Mouse (Mus musculus): ENCODE measurements at regions not wholly inside any gene's neighbourhood (a gene's known extent, or its start where the extent isn't known, plus 50 kb on each side); places are given as distances from the start of the nearest gene placed in this dataset.

GRCm38 (mm10) chr13:70205334-70205733 is 403.1 kb downstream of the Med10 start:
- H3K79me2 ChIP-seq (ENCODE audit: control insufficient read depth, insufficient read depth): no peaks in the 10 kb centered on the region
- TF ChIP-seq CEBPB (IDR thresholded peaks at IDR 0.05; ENCODE audit: low read depth): no peak
- no peak for TF ChIP-seq MYOG (IDR thresholded peaks at IDR 0.05; ENCODE audit: control insufficient read depth, extremely low read depth, insufficient read length)
- TF ChIP-seq FOSL1 (IDR thresholded peaks at IDR 0.05; ENCODE audit: insufficient read depth, low read length, poor library complexity, severe bottlenecking): no peak
- TF ChIP-seq USF1 (IDR thresholded peaks at IDR 0.05; ENCODE audit: low read depth): no peak
- no peak overlapping the region for H3ac ChIP-seq (ENCODE audit: control insufficient read depth, insufficient read length, low read depth)
- H3K27me3 ChIP-seq (ENCODE audit: control insufficient read depth, insufficient read depth, insufficient read length): no peaks in the 10 kb centered on the region
- H3K79me3 ChIP-seq (ENCODE audit: low read depth): no peaks in the 10 kb centered on the region
- H3K36me3 ChIP-seq (ENCODE audit: control insufficient read depth, insufficient read depth): no peaks in the 10 kb centered on the region
- H3K4me3 ChIP-seq (ENCODE audit: insufficient read depth, poor library complexity, severe bottlenecking): no peak overlapping the region

- H3K4me3 ChIP-seq (ENCODE audit: insufficient read depth, poor library complexity, severe bottlenecking): no peak overlapping the region
Measured at GRCm38 (mm10) chr13:70210158-70210557, 408.0 kb downstream of the Med10 start.

GRCm38 (mm10) chr13:70213017-70213416 is 410.8 kb downstream of the Med10 start:
- no peaks in the 10 kb centered on the region for H3K79me3 ChIP-seq (ENCODE audit: low read depth)
- TF ChIP-seq CTCF (IDR thresholded peaks at IDR 0.05; ENCODE audit: control insufficient read depth, insufficient read depth, insufficient read length) (no peak), MYOG (IDR thresholded peaks at IDR 0.05; ENCODE audit: control insufficient read depth, extremely low read depth, insufficient read length) (no peak), FOSL1 (IDR thresholded peaks at IDR 0.05; ENCODE audit: insufficient read depth, low read length, poor library complexity, severe bottlenecking) (no peak), USF1 (IDR thresholded peaks at IDR 0.05; ENCODE audit: low read depth) (no peak), CEBPB (IDR thresholded peaks at IDR 0.05; ENCODE audit: low read depth) (no peak), MYOD1 (IDR thresholded peaks at IDR 0.05; ENCODE audit: control insufficient read depth, insufficient read length, low read depth) (no peak), MAX (IDR thresholded peaks at IDR 0.05) (no peak)
- no peaks in the 10 kb centered on the region for H3K27me3 ChIP-seq (ENCODE audit: control insufficient read depth, insufficient read depth, insufficient read length)

More at GRCm38 (mm10) chr13:70210158-70210557, 408.0 kb downstream of the Med10 start:
- H3K79me3 ChIP-seq (ENCODE audit: low read depth): no peaks in the 10 kb centered on the region
- H3ac ChIP-seq (ENCODE audit: control insufficient read depth, insufficient read length, low read depth): no peak overlapping the region
- H3K36me3 ChIP-seq (ENCODE audit: control insufficient read depth, insufficient read depth): no peaks in the 10 kb centered on the region
- TF ChIP-seq MAX (IDR thresholded peaks at IDR 0.05): no peak
- no peak for TF ChIP-seq MYOG (IDR thresholded peaks at IDR 0.05; ENCODE audit: control insufficient read depth, extremely low read depth, insufficient read length)
- no peak for TF ChIP-seq CTCF (IDR thresholded peaks at IDR 0.05; ENCODE audit: control insufficient read depth, insufficient read depth, insufficient read length)
- no peak for TF ChIP-seq CEBPB (IDR thresholded peaks at IDR 0.05; ENCODE audit: low read depth)
- no peak for TF ChIP-seq MYOD1 (IDR thresholded peaks at IDR 0.05; ENCODE audit: control insufficient read depth, insufficient read length, low read depth)
- H3K27me3 ChIP-seq (ENCODE audit: control insufficient read depth, insufficient read depth, insufficient read length): no peaks in the 10 kb centered on the region
- no peaks in the 10 kb centered on the region for H3K79me2 ChIP-seq (ENCODE audit: control insufficient read depth, insufficient read depth)

GRCm38 (mm10) chr13:70213622-70214021 is 411.4 kb downstream of the Med10 start:
- no peaks in the 10 kb centered on the region for H3K27me3 ChIP-seq (ENCODE audit: control insufficient read depth, insufficient read depth, insufficient read length)
- no peak overlapping the region for H3ac ChIP-seq (ENCODE audit: control insufficient read depth, insufficient read length, low read depth)
- TF ChIP-seq MAX (IDR thresholded peaks at IDR 0.05): no peak
- no peak for TF ChIP-seq MYOD1 (IDR thresholded peaks at IDR 0.05; ENCODE audit: control insufficient read depth, insufficient read length, low read depth)
- no peak for TF ChIP-seq MYOG (IDR thresholded peaks at IDR 0.05; ENCODE audit: control insufficient read depth, extremely low read depth, insufficient read length)
- no peaks in the 10 kb centered on the region for H3K79me2 ChIP-seq (ENCODE audit: control insufficient read depth, insufficient read depth)
- H3K4me3 ChIP-seq (ENCODE audit: insufficient read depth, poor library complexity, severe bottlenecking): no peak overlapping the region
- H3K79me3 ChIP-seq (ENCODE audit: low read depth): no peaks in the 10 kb centered on the region
- no peaks in the 10 kb centered on the region for H3K36me3 ChIP-seq (ENCODE audit: control insufficient read depth, insufficient read depth)

More at GRCm38 (mm10) chr13:70213017-70213416, 410.8 kb downstream of the Med10 start:
- Histone ChIP-seq H3K36me3 (ENCODE audit: control insufficient read depth, insufficient read depth) (no peaks in the 10 kb centered on the region), H3ac (ENCODE audit: control insufficient read depth, insufficient read length, low read depth) (no peak overlapping the region), H3K4me3 (ENCODE audit: insufficient read depth, poor library complexity, severe bottlenecking) (no peak overlapping the region), H3K79me2 (ENCODE audit: control insufficient read depth, insufficient read depth) (no peaks in the 10 kb centered on the region)

- H3ac ChIP-seq (ENCODE audit: control insufficient read depth, insufficient read length, low read depth): no peak overlapping the region
- no peak overlapping the region for H3K4me3 ChIP-seq (ENCODE audit: insufficient read depth, poor library complexity, severe bottlenecking)
- no peaks in the 10 kb centered on the region for H3K36me3 ChIP-seq (ENCODE audit: control insufficient read depth, insufficient read depth)
- H3K79me2 ChIP-seq (ENCODE audit: control insufficient read depth, insufficient read depth): no peaks in the 10 kb centered on the region
- TF ChIP-seq USF1 (IDR thresholded peaks at IDR 0.05; ENCODE audit: low read depth) (no peak), MYOD1 (IDR thresholded peaks at IDR 0.05; ENCODE audit: control insufficient read depth, insufficient read length, low read depth) (no peak), CTCF (IDR thresholded peaks at IDR 0.05; ENCODE audit: control insufficient read depth, insufficient read depth, insufficient read length) (no peak), MAX (IDR thresholded peaks at IDR 0.05) (no peak), MYOG (IDR thresholded peaks at IDR 0.05; ENCODE audit: control insufficient read depth, extremely low read depth, insufficient read length) (no peak), CEBPB (IDR thresholded peaks at IDR 0.05; ENCODE audit: low read depth) (no peak), FOSL1 (IDR thresholded peaks at IDR 0.05; ENCODE audit: insufficient read depth, low read length, poor library complexity, severe bottlenecking) (no peak)
- H3K27me3 ChIP-seq (ENCODE audit: control insufficient read depth, insufficient read depth, insufficient read length): no peaks in the 10 kb centered on the region
- no peaks in the 10 kb centered on the region for H3K79me3 ChIP-seq (ENCODE audit: low read depth)
Measured at GRCm38 (mm10) chr13:70214022-70214654, 411.9 kb downstream of the Med10 start.

- Histone ChIP-seq H3K27me3 (ENCODE audit: control insufficient read depth, insufficient read depth, insufficient read length) (no peaks in the 10 kb centered on the region), H3K36me3 (ENCODE audit: control insufficient read depth, insufficient read depth) (no peaks in the 10 kb centered on the region), H3K79me2 (ENCODE audit: control insufficient read depth, insufficient read depth) (no peaks in the 10 kb centered on the region), H3K79me3 (ENCODE audit: low read depth) (no peaks in the 10 kb centered on the region), H3ac (ENCODE audit: control insufficient read depth, insufficient read length, low read depth) (no peak overlapping the region), H3K4me3 (ENCODE audit: insufficient read depth, poor library complexity, severe bottlenecking) (no peak overlapping the region)
- TF ChIP-seq MYOD1 (IDR thresholded peaks at IDR 0.05; ENCODE audit: control insufficient read depth, insufficient read length, low read depth) (no peak), MAX (IDR thresholded peaks at IDR 0.05) (no peak), MYOG (IDR thresholded peaks at IDR 0.05; ENCODE audit: control insufficient read depth, extremely low read depth, insufficient read length) (no peak), CEBPB (IDR thresholded peaks at IDR 0.05; ENCODE audit: low read depth) (no peak), FOSL1 (IDR thresholded peaks at IDR 0.05; ENCODE audit: insufficient read depth, low read length, poor library complexity, severe bottlenecking) (no peak), CTCF (IDR thresholded peaks at IDR 0.05; ENCODE audit: control insufficient read depth, insufficient read depth, insufficient read length) (no peak), USF1 (IDR thresholded peaks at IDR 0.05; ENCODE audit: low read depth) (no peak)
Measured at GRCm38 (mm10) chr13:70216134-70216533, 413.9 kb downstream of the Med10 start.
